Mouse (Mus musculus): ENCODE results near the gene Phykpl.

Gene Phykpl

DNA sequence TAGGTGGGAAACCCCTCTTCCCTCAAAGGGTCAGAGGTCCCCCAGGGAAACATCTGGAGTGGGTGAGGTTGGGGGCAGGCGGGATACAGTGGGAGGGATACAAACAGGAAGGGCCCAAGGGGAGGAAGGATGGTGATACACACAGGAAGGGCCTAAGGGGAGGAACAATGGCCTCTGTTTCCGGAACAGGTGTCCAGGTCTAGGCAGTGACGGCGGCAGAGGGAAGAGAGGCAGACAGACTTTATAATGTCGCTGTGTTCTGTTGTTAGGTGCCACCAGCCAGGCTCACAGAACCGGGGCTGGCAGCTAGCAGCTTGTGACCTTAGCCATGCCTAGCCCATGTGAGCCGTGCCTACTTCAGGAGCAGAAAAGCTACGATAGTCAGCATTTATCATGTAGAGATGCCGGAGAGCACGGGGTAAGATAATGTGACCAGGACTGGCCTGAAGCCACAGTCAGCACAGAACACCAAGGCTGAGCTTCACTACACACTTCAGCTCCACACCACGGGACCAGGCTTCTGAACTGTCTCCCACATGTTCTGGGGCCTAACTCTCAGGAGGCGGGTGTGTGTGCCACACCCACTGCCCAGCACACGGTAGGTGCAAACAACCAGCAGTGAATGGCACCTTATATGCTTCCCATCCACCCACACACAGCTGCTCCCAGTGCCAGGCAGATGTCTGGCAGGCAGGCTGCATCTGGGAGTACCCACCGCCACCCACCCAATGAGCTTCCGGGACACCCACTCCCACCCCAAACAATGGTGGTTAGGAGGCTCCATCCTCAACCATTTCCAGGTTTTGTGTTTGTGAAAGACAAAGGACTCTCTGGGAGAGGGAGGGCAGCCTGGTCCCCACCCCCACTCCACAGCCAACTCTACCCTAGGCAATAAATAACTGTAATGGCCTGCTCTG is 62.5 kb downstream of the Phykpl start:
- DNase-seq, result peak; percentile 52 to 80

DNA sequence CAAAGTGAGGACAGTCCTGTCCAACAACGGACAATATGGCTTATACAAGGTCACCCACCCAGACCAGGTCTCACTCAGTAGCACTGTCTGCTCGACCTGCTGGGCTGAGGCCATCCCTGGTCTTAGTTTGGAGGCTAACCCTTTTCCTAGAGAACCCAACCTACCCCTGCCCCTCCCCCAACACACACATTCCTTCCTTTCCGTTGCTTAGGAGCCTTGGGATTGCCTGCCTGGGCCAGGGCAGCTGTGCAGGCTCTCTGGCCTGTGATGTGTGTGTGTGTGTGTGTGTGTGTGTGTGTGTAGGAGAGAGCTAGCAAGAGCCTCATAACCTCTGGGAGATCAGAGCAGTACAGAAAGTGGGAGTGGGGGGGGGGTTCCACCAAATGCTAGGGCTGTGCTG is 64.0 kb downstream of the Phykpl start:
- DNase-seq, result peak; percentile 50 to 75

DNA sequence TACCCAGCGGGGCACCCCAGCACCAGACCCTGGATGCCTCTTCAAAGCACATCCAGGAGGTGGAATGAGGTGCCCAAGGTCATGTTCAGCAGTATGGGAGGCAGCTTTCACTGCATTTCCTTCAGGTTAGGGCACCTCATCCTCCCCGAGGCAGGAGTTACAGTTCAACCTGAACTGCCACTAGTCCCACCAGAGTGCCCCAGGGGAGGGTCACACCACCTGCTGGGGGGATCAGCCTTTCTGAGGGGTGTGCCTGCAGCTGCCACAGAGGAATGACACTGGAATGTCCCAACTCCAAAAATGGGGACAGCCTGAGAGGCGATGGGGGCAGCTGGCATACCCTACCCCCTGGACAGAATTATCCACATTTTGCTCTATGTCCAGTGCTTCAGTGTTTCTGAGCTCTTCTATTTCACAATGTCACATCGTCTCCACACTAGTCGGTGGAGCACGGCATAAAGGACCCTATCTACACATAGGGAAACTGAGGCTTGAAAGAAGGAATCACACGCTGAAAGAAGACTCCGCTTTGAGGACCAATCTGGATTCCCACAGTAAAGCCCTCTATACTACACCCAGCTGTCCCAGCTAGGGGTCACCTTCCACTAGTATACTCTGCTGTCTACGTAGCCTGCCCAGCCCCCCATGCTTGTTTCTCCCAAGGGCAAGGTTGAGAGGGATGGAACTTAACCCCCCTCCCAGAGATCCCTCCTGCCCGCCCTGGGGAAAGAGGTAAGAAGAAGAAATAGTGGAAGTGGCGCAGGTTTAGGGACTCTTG is 64.7 kb downstream of the Phykpl start:
- DNase-seq, result no peak

DNA sequence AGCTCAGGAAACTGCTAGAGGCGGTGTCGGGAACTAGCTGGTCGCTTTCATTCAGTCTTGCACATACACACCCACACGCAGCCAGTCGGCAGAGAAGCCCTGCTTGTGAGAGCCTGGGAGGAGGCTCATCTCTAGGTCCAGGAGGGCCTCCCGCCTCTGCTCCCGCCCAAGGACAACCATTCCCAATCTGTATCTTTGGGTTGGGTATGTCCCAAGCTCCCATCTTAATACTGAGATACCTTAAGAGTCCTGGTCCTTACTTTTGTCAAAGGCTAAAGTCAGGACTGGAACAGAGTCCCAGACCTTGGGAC is 65.3 kb downstream of the Phykpl start:
- DNase-seq, result no peak

DNA sequence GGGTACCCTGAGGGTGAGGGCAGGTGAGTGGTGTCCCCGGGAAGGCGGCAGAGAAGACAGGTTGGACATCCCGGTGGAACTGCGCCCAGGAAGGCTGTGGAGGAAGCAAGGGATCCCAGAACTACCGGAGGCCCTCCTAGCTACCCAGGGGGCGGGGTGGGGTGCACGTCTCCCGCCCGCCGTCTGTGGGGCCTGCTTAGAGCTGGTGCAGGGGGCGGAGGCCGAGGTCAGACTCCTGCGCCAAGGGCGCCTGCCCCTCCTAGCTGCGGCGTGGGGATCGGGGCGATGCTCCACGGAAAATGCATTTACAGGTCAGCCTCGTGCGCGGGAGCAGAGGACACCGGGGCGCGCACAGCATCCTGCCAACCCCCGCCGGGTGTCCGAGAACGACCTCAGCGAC is 65.7 kb downstream of the Phykpl start:
- DNase-seq, result no peak

DNA sequence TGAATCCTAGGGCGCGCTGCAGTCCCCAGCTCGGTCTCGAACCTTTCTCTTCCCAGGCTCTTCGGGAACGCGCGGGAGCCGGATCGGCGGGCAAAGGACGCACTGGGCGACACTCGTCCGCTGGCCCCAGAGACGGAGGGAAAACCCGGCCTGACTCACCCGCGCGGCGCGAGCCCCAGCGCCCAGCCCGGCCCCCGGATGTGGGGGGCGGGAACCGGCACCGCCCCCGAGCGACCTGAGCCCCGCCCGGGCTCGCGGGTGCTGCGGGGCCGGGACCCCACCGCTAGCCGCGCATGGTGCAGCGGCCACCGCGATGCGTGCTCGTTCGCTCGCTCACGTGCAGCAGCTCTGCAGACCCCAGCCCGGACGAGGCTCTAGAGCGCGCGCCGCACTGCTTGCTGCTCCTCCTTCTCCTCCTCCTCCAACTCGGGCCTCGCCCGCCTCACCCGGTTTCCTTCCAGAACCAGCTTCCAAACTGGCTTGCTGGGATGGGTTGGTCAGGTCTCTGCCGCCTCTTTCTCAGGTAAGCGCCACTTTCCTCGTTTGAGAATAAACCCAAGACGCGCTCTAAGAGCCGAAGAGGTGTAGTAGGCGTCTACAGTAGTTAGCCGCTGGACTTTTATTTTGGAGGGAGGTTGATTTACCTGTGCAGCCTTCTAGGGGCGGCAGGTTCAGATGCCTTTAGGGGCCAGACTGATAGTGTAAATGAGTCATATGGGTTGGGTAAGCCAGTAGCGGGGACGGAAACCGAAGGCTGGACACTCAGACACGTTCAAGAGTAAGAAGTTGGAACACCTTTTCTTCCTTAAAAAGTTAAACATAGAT is 66.3 kb downstream of the Phykpl start, which contains the start of the genes N4bp3 and D930048N14Rik:
TSS of gene N4bp3 (minus strand) at position 152 of the 825 bp plus-strand sequence.
TSS of gene D930048N14Rik (plus strand) at position 264 of the 825 bp plus-strand sequence.
- peak; percentile 76 to 89 for DNase-seq

DNA sequence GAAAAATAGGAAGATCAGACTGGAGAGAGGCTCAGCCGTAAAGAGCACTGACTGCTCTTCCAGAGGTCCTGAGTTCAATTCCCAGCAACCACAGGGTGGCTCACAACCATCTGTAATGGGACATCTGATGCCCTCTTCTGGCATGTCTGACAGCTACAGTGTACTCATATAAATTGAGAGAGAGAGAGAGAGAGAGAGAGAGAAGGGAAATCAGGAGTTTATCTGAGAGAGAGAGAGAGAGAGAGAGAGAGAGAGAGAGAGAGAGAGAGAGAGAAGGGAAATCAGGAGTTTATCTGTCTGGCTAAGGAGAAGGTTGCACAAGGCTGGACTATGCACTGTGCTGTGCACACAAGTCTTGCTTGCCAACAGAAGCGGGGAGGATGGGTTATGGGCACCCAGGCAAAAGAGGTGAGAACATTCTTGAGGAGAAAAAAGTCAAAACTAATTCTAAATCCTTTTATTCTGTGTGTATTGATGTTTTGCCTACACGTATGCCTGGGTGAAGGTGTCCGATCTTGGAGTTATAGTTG is 68.4 kb downstream of the Phykpl start:
- peak; percentile 42 to 66 for DNase-seq

DNA sequence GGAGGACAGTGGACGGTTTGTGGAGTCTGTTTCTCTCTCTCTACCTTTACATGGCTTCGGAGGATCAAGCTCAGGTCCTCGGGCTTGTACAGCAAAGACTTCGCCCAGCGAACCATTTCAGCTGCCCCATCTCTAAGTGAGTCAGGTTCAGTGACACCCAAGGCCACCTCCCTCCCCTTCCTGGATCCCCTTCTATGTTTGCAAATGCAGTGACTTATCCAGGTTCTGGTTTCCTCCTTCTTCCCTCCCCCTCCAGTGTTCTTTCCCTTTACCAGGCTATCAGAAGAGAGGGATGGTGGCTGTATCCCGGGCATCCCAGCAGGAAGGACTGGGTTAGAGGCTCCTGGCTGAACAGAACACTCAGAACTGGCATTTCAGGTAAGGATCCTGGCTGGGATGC is 69.2 kb downstream of the Phykpl start:
- DNase-seq, result no peak

Data from kidney, postnatal 25 days (tissue).